Mouse (Mus musculus): Measurements from ENCODE around the gene Cox6b2.

GRCm38 (mm10) chr7:4747156-4747899, 5.6 kb downstream of the Cox6b2 start:
- no peak for TF ChIP-seq POLR2A (IDR thresholded peaks at IDR 0.05; ENCODE audit: extremely low read depth, insufficient read depth, low read length)
- no peak for TF ChIP-seq CTCF (IDR thresholded peaks at IDR 0.05; ENCODE audit: extremely low read depth, insufficient read depth, low read length)
